Mouse (Mus musculus) inflammation-experienced regulatory T-cells, adult 6 months (primary cell): ENCODE results near the gene Scarb1. TPM values are rescaled to one million over a fixed set of nuclear protein-coding genes. Genes with fewer than 3 reads are reported as not detected.

Source experiments
- ATAC-seq: one replicate; pipeline ENCODE4 v1.8.0; 2017
- polyA plus RNA-seq, 3 experiments: library from polyadenylated mRNA; unstranded; fragments of 100-300 nt; shearing (Covaris generic); gene quantifications; one replicate each; pipeline ENCODE4 v1.2.1; 2017

Gene Scarb1
- polyA plus RNA-seq, 3 experiments from 2014 or later: 3.7 to 11.8 (median 6.6) TPM

DNA sequence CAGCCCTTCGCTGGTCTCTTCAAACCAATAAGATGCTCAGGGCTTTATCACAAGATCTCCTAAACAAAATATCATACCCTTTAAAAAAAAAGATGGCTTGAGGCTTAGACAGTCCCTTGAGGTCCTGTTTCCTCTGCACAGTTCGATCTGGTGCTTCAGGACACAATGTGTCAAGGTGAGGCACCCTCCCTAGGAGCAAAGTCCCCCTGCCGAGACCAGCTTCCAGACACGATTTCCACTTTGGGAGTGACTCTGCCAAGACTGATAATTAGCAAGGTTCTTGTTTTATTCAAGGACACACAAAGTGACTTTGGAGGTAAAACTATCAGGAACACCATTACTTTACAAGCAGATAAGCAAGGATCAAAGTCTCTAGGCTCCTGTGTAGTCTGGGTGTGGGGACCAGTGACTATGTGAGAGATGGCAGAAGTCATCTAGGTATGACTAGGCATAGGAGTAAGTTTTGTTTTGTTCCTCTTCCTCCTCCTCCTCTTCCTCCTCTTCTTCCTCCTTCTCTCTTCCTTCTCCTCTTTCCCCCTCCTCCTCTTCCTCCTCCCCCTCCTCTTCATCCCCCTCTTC is 24.0 kb upstream of the Scarb1 start:
- ATAC-seq: no peak

DNA sequence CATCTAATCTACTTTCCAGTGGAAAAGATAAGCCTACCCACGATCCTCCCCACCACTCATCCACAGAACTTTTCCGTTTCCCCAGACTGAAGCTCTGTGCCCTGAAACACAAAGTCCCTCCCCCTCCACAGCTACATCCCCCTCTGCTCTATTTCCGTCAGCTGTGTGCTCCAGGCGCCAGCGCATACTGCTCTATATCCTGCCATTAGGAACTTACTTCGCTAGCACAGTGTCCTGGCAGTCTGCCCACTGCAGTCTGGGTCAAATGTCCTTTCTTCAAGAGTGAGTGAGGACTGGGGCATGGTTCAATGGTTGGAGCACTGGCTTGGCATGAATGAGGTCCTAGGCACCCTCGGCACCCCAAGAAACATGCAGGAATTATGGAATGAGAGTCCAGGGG is 23.0 kb upstream of the Scarb1 start:
- ATAC-seq: no peak

DNA sequence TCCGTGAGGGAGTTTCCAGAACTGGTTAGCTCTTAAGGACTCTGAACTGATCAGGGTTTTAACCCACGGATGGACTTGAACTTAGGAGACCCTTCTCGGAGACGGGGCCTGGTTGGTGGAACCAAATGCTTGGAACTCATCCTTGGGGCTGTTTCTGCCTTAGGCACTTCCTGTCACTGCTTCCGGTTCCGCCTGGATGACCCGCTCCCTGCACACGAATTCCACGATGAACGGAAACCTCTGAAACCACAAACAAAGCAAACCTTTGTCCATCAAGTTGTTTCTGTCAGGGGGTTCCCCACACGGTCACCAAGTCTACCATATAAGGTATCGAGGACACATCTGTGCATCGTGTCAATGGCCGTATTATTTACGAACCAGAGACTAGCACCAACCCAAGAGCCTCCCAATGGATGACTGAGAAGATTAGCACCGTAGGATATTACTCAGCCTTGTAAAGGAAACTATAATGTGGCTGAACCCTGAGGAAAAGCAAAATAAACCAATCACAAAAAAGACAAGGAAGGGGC is 20.2 kb upstream of the Scarb1 start:
- no peak for ATAC-seq

DNA sequence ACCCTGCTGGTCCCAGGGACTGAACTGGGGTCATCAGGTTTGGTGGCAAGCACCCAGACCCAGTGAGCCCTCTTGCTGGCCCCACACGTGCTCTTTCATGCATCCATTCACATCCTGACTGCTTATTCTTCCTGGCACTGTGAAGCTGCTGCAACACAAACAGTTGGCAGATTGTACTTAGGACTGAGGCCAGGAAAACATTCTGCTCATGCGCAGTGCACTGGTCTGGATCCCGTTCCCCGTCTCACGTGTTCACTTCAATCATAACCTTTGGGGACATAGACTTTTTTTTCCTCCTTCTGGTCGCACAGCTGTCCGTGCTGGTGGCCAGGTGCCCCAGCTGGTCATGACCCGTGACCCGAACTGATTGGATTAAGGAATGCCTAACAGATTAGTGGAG is 19.7 kb upstream of the Scarb1 start:
- no peak for ATAC-seq

DNA sequence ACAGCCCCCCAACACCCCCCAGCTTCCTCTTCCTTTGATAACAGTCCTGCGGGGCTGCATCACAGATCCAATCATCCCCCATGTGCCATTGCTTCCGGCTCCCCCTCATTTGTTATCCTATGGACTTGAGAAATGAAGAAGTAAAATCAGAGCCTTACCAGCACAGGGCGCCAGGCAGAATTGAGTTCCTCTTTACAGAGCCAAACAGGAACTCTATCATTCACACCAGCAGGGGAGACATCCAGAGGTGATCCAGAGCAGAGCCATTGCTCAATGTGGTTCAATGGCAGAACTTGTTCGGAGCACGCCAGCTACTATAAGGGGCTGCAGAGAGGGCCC is 17.3 kb upstream of the Scarb1 start:
- no peak for ATAC-seq

DNA sequence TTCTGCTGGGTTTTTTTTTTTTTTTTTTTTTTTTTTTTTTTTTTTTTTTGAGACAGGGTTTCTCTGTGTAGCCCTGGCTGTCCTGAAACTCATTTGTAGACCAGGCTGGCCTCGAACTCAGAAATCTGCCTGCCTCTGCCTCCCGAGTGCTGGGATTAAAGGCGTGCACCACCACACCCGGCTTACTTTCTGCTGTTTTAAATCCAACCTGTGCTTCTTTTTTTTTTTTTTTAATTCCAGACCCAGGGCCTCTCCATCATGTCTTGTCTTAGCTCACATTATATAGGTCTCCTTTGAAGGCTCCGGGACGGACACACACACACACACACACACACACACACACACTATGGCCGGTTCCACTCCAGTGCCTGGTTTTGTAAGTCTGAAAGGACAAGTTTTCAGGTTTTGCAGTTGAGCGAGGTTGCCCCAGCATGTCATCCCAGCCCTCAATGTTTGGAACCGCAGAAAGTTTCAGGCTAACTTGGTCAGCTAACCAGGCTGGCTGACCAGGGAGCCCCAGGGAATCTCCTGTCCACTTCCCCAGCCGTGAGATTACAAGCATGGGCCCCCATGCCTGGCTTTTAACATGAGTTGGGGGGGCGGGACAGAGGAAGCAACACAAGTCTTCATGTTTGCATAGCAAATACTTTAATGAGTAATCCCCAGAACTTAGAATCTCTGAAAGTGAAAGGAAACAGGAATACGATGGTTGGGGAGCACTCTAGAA is 16.8 kb upstream of the Scarb1 start:
- ATAC-seq: no peak

DNA sequence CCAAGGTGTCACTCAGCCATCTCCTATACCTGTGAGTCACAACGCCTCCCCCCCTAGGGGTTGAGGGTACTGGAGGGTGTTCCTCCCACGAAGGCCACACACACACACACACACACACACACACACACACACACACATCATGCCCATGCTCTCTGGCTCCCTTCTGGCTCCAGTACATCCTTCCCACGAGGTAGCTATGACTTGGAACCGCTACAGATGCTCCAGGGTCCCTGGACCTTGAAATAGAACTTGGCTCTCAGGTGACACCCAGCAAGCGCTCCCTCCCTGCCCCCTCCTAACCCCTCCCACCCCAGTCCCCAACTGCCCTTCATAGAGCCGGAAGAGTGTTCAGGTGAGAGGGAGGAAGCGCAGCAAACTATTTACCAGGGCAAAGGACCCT is 14.8 kb upstream of the Scarb1 start:
- ATAC-seq: no peak

DNA sequence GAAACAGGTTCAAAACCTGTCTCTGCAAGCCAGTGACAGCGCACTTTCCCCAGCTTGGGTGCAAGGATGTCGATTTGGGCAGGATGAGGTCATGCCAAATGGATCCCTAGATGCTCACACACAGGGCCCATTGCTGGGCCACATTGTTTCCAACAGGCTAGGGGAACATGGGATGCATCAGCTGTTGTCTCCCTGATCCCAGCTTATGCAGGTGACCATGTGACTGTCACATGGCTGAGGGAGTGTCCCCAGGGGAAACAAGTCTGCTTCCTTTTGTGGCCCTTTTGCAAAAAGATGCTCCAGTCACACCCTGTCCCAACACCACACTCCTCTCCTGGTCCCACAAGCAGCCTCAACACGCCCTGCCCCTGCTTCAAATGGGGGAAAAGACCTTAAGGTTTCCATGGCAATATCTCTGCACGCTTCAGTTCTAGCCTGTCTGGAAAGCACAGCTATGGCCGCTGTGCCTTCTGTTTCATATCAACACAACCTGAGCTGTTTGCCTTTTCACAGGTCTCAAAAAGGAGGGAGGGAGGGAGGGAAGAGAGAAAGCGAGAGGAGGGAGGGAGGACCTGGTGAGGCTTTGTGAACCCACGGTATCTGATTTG is 14.1 kb upstream of the Scarb1 start:
- ATAC-seq: no peak

DNA sequence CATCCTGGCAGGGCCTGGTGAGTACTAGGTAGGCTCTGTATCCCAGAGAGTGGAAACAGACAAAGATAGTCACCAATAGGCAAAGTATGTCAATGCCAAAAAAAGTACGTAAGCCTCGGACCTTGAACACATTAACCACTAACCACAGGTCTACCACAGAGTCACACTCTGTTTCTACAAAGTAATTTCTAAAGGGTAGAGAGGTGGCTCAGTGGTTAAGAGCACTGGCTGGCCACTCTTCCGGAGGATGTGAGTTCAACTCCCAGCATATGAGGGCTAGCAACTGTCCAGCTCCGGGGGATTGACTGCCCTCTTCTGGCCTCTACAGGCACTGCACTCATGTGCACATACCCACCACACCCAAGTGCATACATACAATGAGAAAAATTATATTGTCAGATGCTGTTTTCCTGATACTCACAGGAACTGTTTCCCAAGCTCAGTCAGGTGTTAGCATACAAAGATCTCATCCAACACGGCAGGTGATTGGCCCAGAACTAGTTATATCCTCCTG is 11.9 kb upstream of the Scarb1 start:
- no peak for ATAC-seq

DNA sequence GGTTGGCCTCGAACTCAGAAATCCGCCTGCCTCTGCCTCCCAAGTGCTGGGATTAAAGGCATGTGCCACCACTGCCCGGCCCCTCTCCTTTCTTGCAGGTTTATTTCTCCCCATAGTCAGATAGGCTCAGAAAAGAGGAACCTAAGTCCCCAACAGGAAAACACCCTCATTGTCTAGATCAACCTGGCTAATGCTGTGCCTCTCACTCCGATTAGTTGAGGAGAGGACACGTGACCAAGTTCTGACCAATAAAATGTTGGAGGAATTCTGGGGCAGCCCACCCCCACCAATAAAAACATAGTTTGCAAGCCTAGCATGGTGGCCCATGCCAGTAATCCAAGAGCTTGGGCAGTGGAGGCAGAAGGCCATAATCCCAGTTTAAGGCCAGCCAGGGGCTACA is 11.0 kb upstream of the Scarb1 start:
- ATAC-seq: no peak

DNA sequence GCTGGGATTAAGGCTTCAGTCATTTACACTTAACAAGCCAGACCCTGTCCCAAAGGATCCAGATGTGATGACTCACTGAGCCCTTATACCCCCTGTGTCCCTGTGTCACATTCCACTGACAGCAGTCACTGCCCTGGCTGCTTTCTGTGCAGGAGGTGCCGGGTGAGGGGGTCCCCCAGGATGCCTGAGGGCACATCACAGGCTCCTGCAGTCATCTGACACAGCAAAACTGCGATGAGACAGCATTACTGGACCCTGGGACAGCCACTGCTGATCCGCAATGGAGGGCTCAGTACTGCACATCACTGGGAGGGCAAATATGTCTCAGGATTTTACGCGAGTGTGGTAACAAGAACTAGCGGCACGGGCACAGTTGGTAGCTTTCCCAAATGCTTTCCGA is 10.2 kb upstream of the Scarb1 start:
- no peak for ATAC-seq

DNA sequence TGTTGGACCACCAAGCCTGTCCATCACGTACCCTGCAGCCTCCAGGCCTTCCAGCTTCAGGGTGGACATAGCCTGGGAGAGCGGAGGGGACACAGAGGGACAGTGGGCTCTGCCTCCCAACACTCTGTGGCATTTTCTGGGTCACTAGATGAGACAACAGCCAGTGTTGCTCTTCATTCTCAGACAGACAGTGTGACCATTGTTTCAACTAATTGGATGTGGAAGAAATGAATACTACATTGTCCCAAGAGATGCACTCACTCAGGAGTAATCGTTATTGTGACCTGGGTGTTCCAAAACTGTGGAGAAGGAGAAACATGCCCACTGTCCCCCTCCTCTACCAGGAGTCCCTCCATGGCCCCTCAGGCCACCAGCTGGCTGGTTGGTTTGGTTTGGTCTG is 8.5 kb upstream of the Scarb1 start:
- no peak for ATAC-seq

DNA sequence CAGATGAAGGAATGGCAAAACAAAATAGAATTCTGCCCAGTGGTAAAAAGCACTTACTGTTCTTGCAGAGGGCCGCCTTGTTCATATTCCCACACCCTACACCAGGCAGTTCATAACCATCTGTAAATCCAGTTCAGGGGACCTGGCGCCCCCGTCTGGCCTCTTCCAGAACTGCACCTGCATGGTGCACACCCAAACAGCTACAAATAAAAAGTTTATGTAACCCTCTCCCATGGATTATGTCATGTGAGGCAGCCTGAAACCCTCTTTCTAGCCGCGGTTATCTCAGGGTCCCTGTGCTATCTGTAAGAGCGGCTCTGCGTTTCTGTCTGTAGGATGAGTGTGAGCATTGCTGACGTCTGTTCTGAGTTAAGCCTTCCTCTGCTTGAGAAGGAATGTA is 7.6 kb upstream of the Scarb1 start:
- no peak for ATAC-seq

DNA sequence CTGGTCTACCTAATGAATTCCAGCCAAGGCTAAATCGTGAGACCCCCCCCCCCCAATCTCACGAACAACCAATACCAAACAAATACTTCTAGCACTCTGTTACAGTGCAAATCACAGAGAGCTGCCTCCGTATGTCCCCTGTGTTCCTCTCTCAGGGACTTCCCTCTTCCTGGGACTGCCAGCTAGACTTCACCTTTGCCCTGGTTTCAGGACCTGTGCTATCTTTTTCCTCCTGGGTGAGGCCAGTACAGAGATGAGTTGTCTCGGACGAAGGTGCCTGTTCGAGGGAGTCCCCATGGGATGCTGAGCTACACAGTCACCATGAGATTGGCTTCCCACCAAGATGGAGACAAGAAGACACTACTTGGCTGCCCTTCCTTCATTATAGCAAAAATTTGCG is 7.2 kb upstream of the Scarb1 start:
- no peak for ATAC-seq

DNA sequence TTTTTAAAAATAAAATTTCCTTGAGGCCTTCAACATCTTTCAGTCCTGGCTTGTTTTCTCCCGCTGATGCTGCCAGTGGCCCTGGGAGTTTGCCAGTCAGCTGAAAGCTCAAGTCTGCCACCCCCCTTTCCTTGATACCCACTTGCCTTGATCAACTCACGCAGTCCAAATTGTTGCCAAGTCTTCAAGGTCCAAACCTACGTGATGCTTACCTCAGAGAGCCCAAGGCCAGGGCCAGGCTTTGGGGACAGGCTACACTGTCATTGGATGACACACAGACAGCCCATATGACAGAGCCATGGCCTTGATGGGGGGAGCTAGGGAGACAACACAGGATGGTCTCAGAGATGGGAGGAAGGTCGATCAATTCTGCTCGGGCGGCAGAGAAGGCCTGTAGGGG is 3.4 kb upstream of the Scarb1 start:
- ATAC-seq: no peak

DNA sequence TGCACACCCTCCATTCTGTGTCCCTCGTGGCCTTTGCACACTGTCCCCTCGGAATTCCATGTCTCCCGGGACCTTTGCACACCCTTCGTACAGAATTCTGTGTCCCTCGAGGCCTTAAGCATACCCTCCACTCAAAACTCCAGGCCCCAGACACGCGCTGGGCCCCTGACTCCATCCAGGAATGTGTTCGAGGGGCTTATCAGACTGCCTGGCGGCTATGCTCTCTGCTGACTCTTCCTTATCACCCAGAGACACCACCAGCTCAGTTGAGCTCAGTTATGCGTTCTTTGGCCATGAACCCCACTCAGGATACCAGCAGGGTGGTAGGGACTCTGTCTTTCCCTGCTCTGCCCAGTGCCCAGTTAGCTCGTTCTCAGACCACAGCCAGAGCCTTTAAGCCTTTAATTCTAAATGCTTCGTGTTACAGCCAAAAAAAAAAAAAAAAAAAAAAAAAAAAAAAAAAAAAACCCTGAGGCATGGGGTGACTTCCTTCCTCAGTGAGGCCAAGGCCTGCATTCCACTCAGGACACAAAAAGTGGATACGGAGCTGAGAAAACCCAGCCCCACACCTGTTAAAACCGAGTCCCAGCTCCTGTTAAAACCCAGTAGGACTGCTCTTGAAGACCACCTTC is 681 bp upstream of the Scarb1 start:
- no peak for ATAC-seq

DNA sequence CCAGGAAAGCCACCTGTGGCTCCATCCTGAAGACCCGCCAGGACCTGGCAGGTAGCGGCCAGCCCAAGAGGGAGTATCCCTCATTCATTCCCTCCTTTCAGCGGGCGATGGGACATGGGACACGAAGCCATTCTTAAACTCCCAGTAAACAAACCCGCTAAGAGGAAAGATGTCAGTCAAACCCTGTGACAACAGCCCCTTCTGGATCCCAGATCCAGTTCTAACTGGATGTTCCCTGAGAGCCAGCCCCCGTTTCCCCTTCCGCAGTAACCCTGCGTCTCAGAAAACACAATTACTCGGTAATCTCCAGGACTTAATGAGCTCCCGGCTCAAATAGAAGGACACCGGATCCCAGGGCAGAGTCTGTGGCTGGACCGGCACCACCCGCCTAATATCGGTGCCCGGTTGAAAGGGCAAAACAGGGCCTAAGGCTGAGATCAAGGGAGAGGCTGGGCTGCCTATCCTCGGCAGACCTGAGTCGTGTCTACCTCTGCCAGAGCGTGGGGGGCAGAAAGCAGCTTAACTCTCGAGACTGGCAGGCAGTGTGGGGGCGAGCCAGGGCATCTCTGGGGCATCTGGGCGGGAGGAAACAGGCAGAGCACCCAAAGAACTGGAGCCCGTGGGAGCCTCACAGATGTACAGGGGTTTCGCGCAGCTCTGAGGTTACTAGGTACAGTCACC is 903 bp downstream of the Scarb1 start:
- peak; percentile 19 for ATAC-seq

DNA sequence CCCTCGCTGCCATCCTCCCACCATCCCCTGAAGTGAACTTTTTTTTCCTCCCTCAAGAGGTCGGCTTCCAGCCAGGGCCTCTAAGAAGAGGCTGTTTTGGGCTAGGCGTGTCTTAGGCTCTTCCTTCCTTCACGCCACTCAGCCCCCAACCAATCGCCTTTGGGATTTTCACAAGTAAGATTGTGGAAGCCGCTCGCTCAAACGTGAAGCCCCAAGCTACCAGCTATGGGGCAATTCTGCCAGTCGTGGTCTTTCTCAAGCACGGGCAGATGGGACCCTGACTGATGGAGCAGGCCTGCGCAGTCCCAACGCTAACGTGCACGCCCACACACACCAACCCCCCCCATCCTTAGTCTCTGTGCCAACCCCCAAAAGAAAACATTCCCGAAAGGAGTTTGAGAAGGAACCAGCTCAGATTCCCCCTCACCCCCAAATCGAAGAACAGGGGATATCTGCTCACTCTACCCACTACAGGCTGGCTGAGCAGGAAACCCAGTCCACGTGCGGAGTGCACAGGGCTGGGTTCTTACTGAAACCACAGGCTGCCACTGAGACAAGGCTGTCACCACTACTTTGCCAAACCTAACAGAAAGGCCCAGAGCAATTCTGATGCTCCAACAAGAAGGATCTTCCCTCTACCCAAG is 1.7 kb downstream of the Scarb1 start:
- ATAC-seq: peak; percentile 51

DNA sequence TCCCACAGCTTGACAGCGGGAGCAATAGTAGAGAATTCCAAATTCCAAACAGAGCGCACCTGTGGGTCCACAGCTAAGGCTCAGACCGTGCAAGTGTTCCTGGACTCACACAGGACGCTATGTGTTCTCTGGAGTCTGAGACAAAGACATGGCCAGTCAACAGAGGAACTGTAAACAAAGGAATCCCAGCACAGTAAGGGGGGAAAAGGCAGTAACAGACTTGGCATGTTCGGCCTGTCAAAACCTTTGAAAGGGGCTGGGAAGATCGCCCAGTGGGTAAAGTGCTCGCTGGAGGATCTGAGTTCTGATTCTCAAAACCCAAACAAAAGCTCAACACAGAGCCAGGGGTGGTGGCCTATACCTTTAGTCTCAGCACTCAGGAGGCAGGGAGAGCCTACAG is 3.4 kb downstream of the Scarb1 start:
- no peak for ATAC-seq

DNA sequence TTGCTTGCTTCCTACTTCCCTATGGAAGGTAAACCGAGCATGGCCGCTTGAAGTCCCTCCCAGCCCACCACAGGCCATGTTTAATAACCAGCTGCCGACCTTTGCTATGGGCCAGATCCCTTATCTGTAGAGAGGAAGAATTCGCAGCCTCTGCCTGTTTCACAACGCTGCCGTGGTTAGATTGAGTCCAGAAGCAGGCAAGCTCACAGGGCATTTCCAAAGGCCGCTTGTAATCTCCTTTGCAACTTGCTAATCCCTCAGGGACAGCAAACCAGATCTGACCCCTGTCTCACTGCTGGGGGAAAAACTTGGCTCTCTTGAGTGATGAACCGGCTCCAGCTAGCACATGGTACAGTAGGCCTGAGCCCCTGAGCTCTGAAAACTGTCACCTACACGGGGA is 3.9 kb downstream of the Scarb1 start:
- no peak for ATAC-seq

DNA sequence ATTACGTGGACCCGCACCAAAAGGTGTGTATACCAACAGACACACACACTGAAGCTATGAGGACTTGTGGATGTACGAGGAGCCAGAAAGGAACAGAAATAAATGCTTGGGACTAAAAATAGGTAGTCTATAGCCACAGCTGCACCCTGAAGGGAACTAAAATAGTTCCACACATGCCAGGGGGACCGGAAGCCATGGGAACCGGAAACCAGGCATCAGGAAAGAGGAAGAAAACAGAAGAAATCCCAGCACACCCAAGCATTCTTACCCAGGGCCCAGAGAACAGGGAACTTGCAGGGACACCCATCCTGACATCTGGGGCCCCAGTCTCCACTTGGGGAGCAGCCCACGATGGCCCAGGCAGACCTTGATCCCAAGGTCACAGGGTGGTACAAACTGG is 7.9 kb downstream of the Scarb1 start:
- ATAC-seq: no peak

DNA sequence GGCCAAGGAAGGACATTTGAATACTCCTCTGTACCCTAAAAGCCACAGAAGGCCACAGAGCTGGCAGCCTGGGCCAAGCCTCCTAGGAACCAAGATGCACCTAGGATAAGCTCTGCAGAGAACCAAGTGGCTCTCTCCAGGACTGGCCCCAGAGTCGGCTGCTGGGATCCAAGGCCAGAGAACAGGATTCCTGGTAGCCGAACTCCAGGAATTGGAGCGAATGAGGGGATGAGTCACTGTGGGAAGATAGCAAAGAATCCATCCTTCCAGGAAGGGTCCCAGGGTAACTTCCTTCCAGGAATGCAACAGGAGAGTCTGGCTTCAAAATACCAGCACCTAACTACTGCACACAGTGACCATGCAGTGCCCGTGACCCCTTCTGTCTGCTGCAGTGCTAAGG is 8.6 kb downstream of the Scarb1 start:
- ATAC-seq: no peak

DNA sequence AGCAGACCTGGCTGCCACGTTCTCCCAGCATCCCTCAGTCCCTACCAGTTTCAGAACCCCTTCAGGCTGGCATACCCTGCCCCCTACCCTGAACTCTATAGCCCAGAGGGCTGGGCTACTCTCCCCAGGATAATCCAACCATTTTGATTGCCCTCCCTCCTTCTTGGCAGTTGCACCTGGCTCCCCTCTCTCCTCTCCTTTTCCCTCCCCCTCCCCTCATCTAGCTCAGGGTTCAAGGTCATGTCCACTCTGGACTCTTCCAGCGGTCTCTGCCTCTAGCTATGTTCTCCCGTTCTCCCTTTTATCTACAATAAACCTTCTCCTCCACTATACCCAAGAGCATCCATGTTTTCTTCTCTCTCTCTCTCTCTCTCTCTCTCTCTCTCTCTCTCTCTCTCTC is 9.1 kb downstream of the Scarb1 start:
- no peak for ATAC-seq
